Mouse (Mus musculus) liver, adult 2 months (tissue): ENCODE results near the gene Hacd4.

Source experiments
- CTCF ChIP-seq: fragments of 200-500 bp; IDR thresholded peaks from 2 replicates; pipeline ENCODE4 v1.5.1; 2011; ENCODE audit warnings: low read depth, low read length, control low read depth
- POLR2A ChIP-seq: fragments of 200-500 bp; IDR thresholded peaks from 2 replicates; pipeline ENCODE4 v1.6.1; 2011; ENCODE audit warnings: low read length, control low read depth; ENCODE audit not compliant: insufficient read depth; ENCODE audit errors: extremely low read depth

GRCm38 (mm10) chr4:88424563-88424962 lies 14.2 kb downstream of the Hacd4 start:
- TF ChIP-seq CTCF (no peak), POLR2A (no peak)
